Mouse (Mus musculus) right cerebral cortex, postnatal 10 days (tissue): ENCODE measurements around the gene Cep68.

Source experiments
- DNase-seq, 2 experiments: peaks; one replicate each; pipeline ENCODE4 v3.0.0; 2021; ENCODE audit warnings: low spot score in 2 of 2

Gene Cep68

GRCm38 (mm10) chr11:20204870-20205446, 44.3 kb downstream of the Cep68 start:
- no peak for DNase-seq

GRCm38 (mm10) chr11:20204321-20204720, 44.9 kb downstream of the Cep68 start:
- DNase-seq, result no peak

- DNase-seq, result no peak
Observed at GRCm38 (mm10) chr11:20202299-20203011, 46.8 kb downstream of the Cep68 start.

GRCm38 (mm10) chr11:20201661-20202101, 47.5 kb downstream of the Cep68 start:
- peak; percentile 67 to 68 for DNase-seq

- DNase-seq, result peak; percentile 100
Observed at GRCm38 (mm10) chr11:20200713-20201575, 48.3 kb downstream of the Cep68 start, which contains the start of gene Rab1a. TSS of gene Rab1a (plus strand) at chr11:20201432.

- no peak for DNase-seq
Observed at GRCm38 (mm10) chr11:20193100-20193736, 56.0 kb downstream of the Cep68 start.

GRCm38 (mm10) chr11:20187271-20187670, 62.0 kb downstream of the Cep68 start:
- DNase-seq, result no peak
